Mouse (Mus musculus) liver, embryonic 11.5 days (tissue): Measurements from ENCODE around the gene Aak1. TPM values are rescaled to one million over a fixed set of nuclear protein-coding genes. Genes with fewer than 3 reads are reported as not detected.
"Not testable (repeated sequence)": the region's sequence is repeated elsewhere in the genome, so short reads cannot be mapped to it uniquely, and the experiment has no call there.

ENCODE experiments used
- ATAC-seq: fragments of 200-750 bp; cut with Nextera tagmentation; replicated peaks from 2 replicates; pipeline ENCODE4 v1.8.0; 2017; ENCODE audit warnings: moderate number of reproducible peaks, mild to moderate bottlenecking, moderate TSS enrichment, moderate library complexity; ENCODE audit not compliant: low FRiP score
- DNase-seq: peaks from one replicate; pipeline ENCODE4 v3.0.0-alpha.2; 2017; ENCODE audit warnings: low spot score
- H3K27ac ChIP-seq: fragments of 300-500 bp; sonication (generic); 2 replicates; pipeline ENCODE4 v1.5.1; 2014; ENCODE audit warnings: mild to moderate bottlenecking, low read depth, low read length, control low read depth
- H3K27me3 ChIP-seq: fragments of 300-500 bp; sonication (generic); replicated peaks from 2 replicates; pipeline ENCODE4 v1.6.1; 2014; ENCODE audit warnings: low read length, mixed read lengths; ENCODE audit not compliant: control insufficient read depth, insufficient read depth
- H3K36me3 ChIP-seq: fragments of 300-500 bp; sonication (generic); 2 replicates; pipeline ENCODE4 v1.6.1; 2014; ENCODE audit warnings: mild to moderate bottlenecking, low read length, moderate library complexity, mixed read lengths; ENCODE audit not compliant: control insufficient read depth, insufficient read depth
- H3K4me1 ChIP-seq: fragments of 300-500 bp; sonication (generic); replicated peaks from 2 replicates; pipeline ENCODE4 v1.6.1; 2014; ENCODE audit warnings: low read length, mixed read lengths; ENCODE audit not compliant: control insufficient read depth, insufficient read depth
- H3K4me2 ChIP-seq: fragments of 300-500 bp; sonication (generic); 2 replicates; pipeline ENCODE4 v1.6.1; 2014; ENCODE audit warnings: mild to moderate bottlenecking, control low read depth, moderate library complexity
- H3K4me3 ChIP-seq: fragments of 300-500 bp; sonication (generic); 2 replicates; pipeline ENCODE4 v1.5.1; 2014; ENCODE audit warnings: low read depth, low read length, control low read depth
- H3K9ac ChIP-seq: fragments of 300-500 bp; sonication (generic); 2 replicates; pipeline ENCODE4 v1.6.1; 2014; ENCODE audit warnings: low read depth, low read length, control low read depth
- H3K9me3 ChIP-seq: fragments of 300-500 bp; sonication (generic); 2 replicates; pipeline ENCODE4 v1.6.1; 2016; ENCODE audit warnings: low read length, inconsistent platforms, mixed read lengths; ENCODE audit not compliant: control insufficient read depth
- WGBS: fragments of 180-500 bp; shearing (Covaris S2); extraction: QIAGEN DNeasy Blood & Tissue Kit; methylation state at CpG from one replicate; pipeline ENCODE4 v1.1.7; 2014; 5-methylcytosine and 5-hydroxymethylcytosine counted together
- polyA plus RNA-seq: library from polyadenylated mRNA; unstranded; fragments of >200 nt; fragmentation: Nextera tagmentation; extraction: Ambion mirVana; gene quantifications from 2 replicates; pipeline ENCODE4 v1.2.1, GENCODE M21; 2014

Aak1 gene
- polyA plus RNA-seq, 1 experiment from 2014 or later = 13.1 TPM

DNA sequence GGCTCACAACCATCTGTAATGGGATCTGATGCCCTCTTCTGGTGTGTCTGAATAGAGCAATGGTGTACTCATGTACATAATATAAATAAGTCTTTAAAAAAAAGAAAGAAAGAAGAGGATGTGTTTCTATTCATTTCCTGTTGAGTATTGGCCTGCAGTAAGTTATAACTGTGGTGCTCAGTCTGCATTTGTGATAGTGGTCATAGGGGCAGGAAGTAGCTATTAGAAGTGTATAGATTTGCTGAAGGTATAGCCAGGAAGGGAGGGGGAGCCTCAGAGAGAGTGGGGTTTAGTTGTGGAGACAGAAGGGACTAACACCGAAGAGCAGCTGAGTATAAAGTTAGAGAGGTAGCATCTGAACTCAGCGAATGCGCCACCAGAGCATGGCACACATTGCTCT, 15.0 kb downstream of the Aak1 start:
- H3K27me3 ChIP-seq = no peaks in the 10 kb centered on the region
- no peak overlapping the region for H3K4me2 ChIP-seq
- 88% methylated on average over 3 of the region's 3 CpGs for WGBS
- no peak overlapping the region for H3K27ac ChIP-seq
- no peak for DNase-seq
- no peaks in the 10 kb centered on the region for H3K4me1 ChIP-seq
- H3K9me3 ChIP-seq = no peaks in the 10 kb centered on the region
- no peak overlapping the region for H3K9ac ChIP-seq
- ATAC-seq = no peak
- H3K4me3 ChIP-seq = no peak overlapping the region
- peaks cover 8% of the 10 kb centered on the region; the same call in 1 of the 2 replicates for H3K36me3 ChIP-seq

DNA sequence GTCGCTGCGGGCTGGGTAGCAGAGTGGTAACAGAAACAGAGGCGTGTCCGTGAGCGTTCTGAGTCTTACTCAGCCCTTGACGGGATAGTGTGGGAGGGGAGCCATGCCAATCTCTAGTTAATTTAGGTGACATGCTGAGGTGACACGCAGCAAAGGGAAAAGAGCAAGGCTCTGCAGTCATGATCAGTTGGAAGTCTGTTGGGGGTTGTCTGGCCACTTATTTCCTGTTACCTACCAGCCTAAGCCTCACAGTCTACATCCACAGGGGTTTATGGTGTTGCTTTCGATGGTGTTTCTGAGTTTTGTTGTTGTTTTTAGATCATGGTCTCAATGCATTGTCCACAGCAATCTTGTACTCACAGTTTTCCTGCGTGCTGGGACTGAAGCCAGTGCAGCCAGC, 21.0 kb downstream of the Aak1 start:
- Histone ChIP-seq H3K27ac (no peak overlapping the region), H3K4me3 (no peak overlapping the region), H3K9me3 (no peaks in the 10 kb centered on the region), H3K36me3 (no peaks in the 10 kb centered on the region), H3K9ac (no peak overlapping the region), H3K4me1 (peaks cover 10% of the 10 kb centered on the region; the same call in 1 of the 2 replicates), H3K4me2 (no peak overlapping the region), H3K27me3 (no peaks in the 10 kb centered on the region)
- no peak for DNase-seq
- WGBS = 78% methylated on average over 9 of the region's 9 CpGs
- ATAC-seq = no peak

DNA sequence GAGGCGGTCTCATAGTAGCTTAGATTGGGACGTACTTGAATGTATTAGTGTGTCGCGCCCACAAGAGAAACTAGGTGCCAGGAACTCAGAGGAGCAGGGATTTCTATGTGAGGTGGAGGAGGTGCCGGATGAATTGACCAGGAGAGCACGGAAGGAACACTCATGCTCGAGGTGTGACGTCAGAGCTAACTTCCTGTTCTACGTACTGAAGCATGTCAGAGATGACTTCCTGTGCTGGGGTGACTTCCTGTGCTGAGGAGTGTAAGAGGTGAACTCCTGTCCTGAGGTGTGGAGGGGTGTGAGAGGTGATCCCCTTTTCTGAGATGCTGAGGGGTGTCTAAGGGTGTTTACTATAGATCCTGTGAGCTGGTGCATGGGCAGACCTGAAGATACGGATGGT, 22.5 kb downstream of the Aak1 start:
- H3K36me3 ChIP-seq = no peaks in the 10 kb centered on the region
- DNase-seq (no peak), ATAC-seq (no peak)
- H3K27ac ChIP-seq = no peak overlapping the region
- no peak overlapping the region for H3K9ac ChIP-seq
- no peak overlapping the region for H3K4me2 ChIP-seq
- H3K9me3 ChIP-seq = no peaks in the 10 kb centered on the region
- H3K4me1 ChIP-seq = peaks cover 10% of the 10 kb centered on the region; the same call in 1 of the 2 replicates
- H3K27me3 ChIP-seq = no peaks in the 10 kb centered on the region
- WGBS = 84% methylated on average over 10 of the region's 10 CpGs
- H3K4me3 ChIP-seq = no peak overlapping the region

DNA sequence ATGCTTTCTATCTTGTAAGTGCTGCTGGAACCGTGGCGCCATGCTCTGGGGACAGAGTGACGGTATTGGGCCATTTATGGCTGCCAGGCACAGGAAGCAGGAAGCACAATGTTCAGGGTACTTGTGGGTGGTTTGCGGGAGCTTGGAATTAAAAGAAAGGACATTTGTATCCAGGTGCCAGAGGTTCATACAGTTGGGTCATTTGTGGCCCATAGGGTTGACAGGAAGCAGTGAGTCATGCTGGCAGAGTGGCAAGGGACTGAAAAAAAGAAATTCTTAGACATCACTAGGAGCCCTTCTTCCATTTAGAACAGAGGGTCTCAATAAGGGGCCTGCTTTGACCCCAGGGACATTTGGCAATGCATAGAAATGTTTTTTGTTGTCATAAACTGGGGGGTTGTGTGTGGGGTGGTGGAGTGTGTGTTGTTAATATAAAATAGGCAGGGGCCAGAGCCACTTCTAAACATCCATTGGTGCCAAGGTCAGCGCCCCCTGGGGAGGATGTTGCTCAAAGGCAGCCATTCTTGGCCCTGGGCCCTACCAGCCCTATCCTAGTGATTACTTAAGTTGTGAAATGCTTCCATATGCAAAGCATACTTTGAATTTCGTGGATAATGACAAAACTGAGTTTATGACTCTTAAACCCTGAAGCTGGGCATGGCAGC, 25.5 kb downstream of the Aak1 start:
- Histone ChIP-seq H3K27ac (no peak overlapping the region), H3K27me3 (no peaks in the 10 kb centered on the region), H3K36me3 (no peaks in the 10 kb centered on the region), H3K4me1 (peaks cover 10% of the 10 kb centered on the region; the same call in 1 of the 2 replicates), H3K9ac (no peak overlapping the region), H3K4me2 (no peak overlapping the region), H3K4me3 (no peak overlapping the region), H3K9me3 (no peaks in the 10 kb centered on the region)
- WGBS = 82% methylated on average over 6 of the region's 6 CpGs
- no peak for ATAC-seq
- no peak for DNase-seq

GRCm38 (mm10) chr6:86876451-86876850, 27.1 kb downstream of the Aak1 start:
- no peak overlapping the region for H3K9ac ChIP-seq
- H3K27me3 ChIP-seq = no peaks in the 10 kb centered on the region
- no peaks in the 10 kb centered on the region for H3K9me3 ChIP-seq
- WGBS = 54% methylated on average over 1 of the region's 1 CpGs
- no peaks in the 10 kb centered on the region for H3K36me3 ChIP-seq
- H3K4me3 ChIP-seq = no peak overlapping the region
- H3K4me2 ChIP-seq = no peak overlapping the region
- DNase-seq (no peak), ATAC-seq (no peak)
- no peak overlapping the region for H3K27ac ChIP-seq
- peaks cover 10% of the 10 kb centered on the region; the same call in 1 of the 2 replicates for H3K4me1 ChIP-seq

GRCm38 (mm10) chr6:86878656-86879055, 29.3 kb downstream of the Aak1 start:
- 69% methylated on average over 3 of the region's 3 CpGs for WGBS
- H3K4me3 ChIP-seq, DNase-seq, H3K36me3 ChIP-seq, ATAC-seq, H3K9ac ChIP-seq, H3K27me3 ChIP-seq, H3K27ac ChIP-seq, H3K4me2 ChIP-seq, H3K4me1 ChIP-seq, H3K9me3 ChIP-seq: not testable (repeated sequence)

DNA sequence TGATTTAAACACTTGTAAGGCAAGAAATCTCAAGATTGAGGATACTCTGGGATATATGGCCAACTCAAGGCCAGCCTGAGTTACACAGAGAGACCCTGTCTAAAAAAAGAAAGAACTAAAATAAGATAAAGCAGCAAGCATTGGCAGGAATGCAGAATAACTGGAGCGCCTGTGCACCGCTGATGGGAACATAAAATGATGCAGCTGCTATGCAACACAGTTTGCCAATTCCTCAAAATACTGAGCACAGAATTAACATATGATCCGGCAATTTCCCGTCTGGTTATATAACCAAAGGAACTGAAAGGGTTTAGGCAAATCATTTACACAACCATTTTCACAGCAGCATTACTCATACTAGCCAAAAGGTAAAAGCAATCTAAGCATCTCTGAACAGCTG, 30.0 kb downstream of the Aak1 start:
- Histone ChIP-seq H3K9ac (no peak overlapping the region), H3K4me1 (peaks cover 8% of the 10 kb centered on the region), H3K4me2 (no peak overlapping the region), H3K4me3 (no peak overlapping the region), H3K27ac (no peak overlapping the region), H3K36me3 (no peaks in the 10 kb centered on the region), H3K27me3 (no peaks in the 10 kb centered on the region), H3K9me3 (no peaks in the 10 kb centered on the region)
- ATAC-seq (no peak), DNase-seq (no peak)
- WGBS = 88% methylated on average over 4 of the region's 4 CpGs

- Histone ChIP-seq H3K4me2 (peak overlapping the region; percentile 56), H3K27me3 (no peaks in the 10 kb centered on the region), H3K27ac (peak overlapping the region; percentile 78), H3K9ac (peak overlapping the region; percentile 26), H3K36me3 (no peaks in the 10 kb centered on the region), H3K4me3 (no peak overlapping the region), H3K4me1 (peaks cover 32% of the 10 kb centered on the region), H3K9me3 (no peaks in the 10 kb centered on the region)
- 70% methylated on average over 2 of the region's 2 CpGs for WGBS
- no peak for DNase-seq
- peak; percentile 32; the same call in 1 of the 2 replicates for ATAC-seq
These were observed 34.9 kb downstream of the Aak1 start for GRCm38 (mm10) chr6:86884230-86884629.

GRCm38 (mm10) chr6:86884746-86885145, 35.4 kb downstream of the Aak1 start:
- Histone ChIP-seq H3K4me2 (peak overlapping the region; percentile 56), H3K27ac (peak overlapping the region; percentile 78), H3K36me3 (no peaks in the 10 kb centered on the region), H3K27me3 (no peaks in the 10 kb centered on the region), H3K4me3 (0 out of 2 replicates have a peak overlapping the region, but pooled peaks have one; percentile 15), H3K4me1 (peaks cover 32% of the 10 kb centered on the region), H3K9ac (peak overlapping the region; percentile 26), H3K9me3 (no peaks in the 10 kb centered on the region)
- WGBS = 39% methylated on average over 6 of the region's 6 CpGs
- ATAC-seq = peak; percentile 89
- no peak for DNase-seq
